ENCODE assay signal across 10 mouse cellular contexts in genomic region chr7:57473811-57474525, GRCm38 (mm10). TPM values are rescaled to one million over a fixed set of nuclear protein-coding genes. Genes with fewer than 3 reads are reported as not detected.
DNase-seq lines count a peak whose midpoint lies in the region; ATAC-seq and TF ChIP-seq lines count a peak whose summit lies in the region.
"Had no signal": no experiment of that assay in that cellular context is flagged by ENCODE, and none has a peak within 500 bp of the region (broad histone marks: within the 10 kb centered on the region; RNA-seq: fewer than 3 reads in every experiment).

No protein-coding gene starts in this region.

- H3K36me3 ChIP-seq in E14TG2a.4 (ENCODE audit: insufficient read depth, low read length) = no peaks in the 10 kb centered on the region
- no peaks in the 10 kb centered on the region for H3K36me3 ChIP-seq in neural tube, embryonic 11.5 days (ENCODE audit: control insufficient read depth, insufficient read depth, low read length)
- no peaks in the 10 kb centered on the region for H3K36me3 ChIP-seq in thymus, adult 2 months (ENCODE audit: control insufficient read depth, insufficient read depth, low read length)
- H3K36me3 ChIP-seq: embryonic facial prominence, embryonic 13.5 days had no signal

- H3K4me2 ChIP-seq in neural tube, embryonic 11.5 days (ENCODE audit: low read depth) = no peak overlapping the region
- H3K4me2 ChIP-seq: embryonic facial prominence, embryonic 13.5 days had no signal

- H3K4me1 ChIP-seq in E14TG2a.4 (replicated peaks; ENCODE audit: low read depth, low read length) = no peaks in the 10 kb centered on the region
- H3K4me1 ChIP-seq in neural tube, embryonic 11.5 days (ENCODE audit: control insufficient read depth, insufficient read depth, low read length) = no peaks in the 10 kb centered on the region
- no peaks in the 10 kb centered on the region for H3K4me1 ChIP-seq in thymus, adult 2 months (replicated peaks; ENCODE audit: control insufficient read depth, insufficient read depth, low read length)
- H3K4me1 ChIP-seq: embryonic facial prominence, embryonic 13.5 days had no signal

- H3K4me3 ChIP-seq in E14TG2a.4 (replicated peaks; ENCODE audit: low read length) = no peak overlapping the region
- H3K4me3 ChIP-seq in neural tube, embryonic 11.5 days (ENCODE audit: low read depth, low read length) = no peak overlapping the region
- H3K4me3 ChIP-seq in thymus, adult 2 months (ENCODE audit: control insufficient read depth, insufficient read depth, low read length) = no peak overlapping the region
- H3K4me3 ChIP-seq: embryonic facial prominence, embryonic 13.5 days had no signal

- peak; percentile 55 for ATAC-seq in neural tube, embryonic 11.5 days (ENCODE audit: insufficient read depth, low FRiP score, low TSS enrichment)

- peak; percentile 58 for DNase-seq in NIH3T3 (ENCODE audit: low read depth)
- DNase-seq in cerebellum, postnatal 36 days = peak; percentile 6 to 13
- DNase-seq in heart, postnatal 4 days = peak; percentile 50
- peak; percentile 62 to 74 for DNase-seq in layer of hippocampus, postnatal 10 days (ENCODE audit: low spot score in 2 of 2)
- peak; percentile 30 for DNase-seq in neural tube, embryonic 11.5 days (ENCODE audit: low spot score)
- DNase-seq in thymus, adult 2 months = no peak
- no peak for DNase-seq in thymus, postnatal 0 days (ENCODE audit: low spot score)

- TF ChIP-seq POLR2A in thymus, adult 2 months (IDR thresholded peaks at IDR 0.05; ENCODE audit: control insufficient read depth, extremely low read depth, insufficient read depth, low read length, poor library complexity) = no peak

- H3K27ac ChIP-seq in neural tube, embryonic 11.5 days (ENCODE audit: low read depth, low read length) = no peak overlapping the region
- no peak overlapping the region for H3K27ac ChIP-seq in thymus, adult 2 months (ENCODE audit: control insufficient read depth, insufficient read depth, low read length)
- H3K27ac ChIP-seq: embryonic facial prominence, embryonic 13.5 days had no signal

- no peaks in the 10 kb centered on the region for H3K9me3 ChIP-seq in E14TG2a.4 (ENCODE audit: low read length)
- H3K9me3 ChIP-seq in neural tube, embryonic 11.5 days (ENCODE audit: control insufficient read depth, low read length) = no peaks in the 10 kb centered on the region
- H3K9me3 ChIP-seq: embryonic facial prominence, embryonic 13.5 days had no signal

- TF ChIP-seq CTCF in E14TG2a.4 (conservative IDR thresholded peaks at IDR 0.05; ENCODE audit: low read length) = peak; percentile 31
- no peak for TF ChIP-seq CTCF in thymus, adult 2 months (IDR thresholded peaks at IDR 0.05; ENCODE audit: borderline replicate concordance, control insufficient read depth, extremely low read depth, insufficient read depth, low read length, poor library complexity)

- 85% methylated on average over 4 of the region's 4 CpGs for WGBS in neural tube, embryonic 11.5 days
- whole genome bisulfite sequencing in thymus, adult 2 months = 81% methylated on average over 4 of the region's 4 CpGs

- H3K9ac ChIP-seq in neural tube, embryonic 11.5 days (ENCODE audit: low read length) = no peak overlapping the region
- H3K9ac ChIP-seq: embryonic facial prominence, embryonic 13.5 days had no signal

- H3K27me3 ChIP-seq in E14TG2a.4 (ENCODE audit: insufficient read depth, low read length) = no peaks in the 10 kb centered on the region
- no peaks in the 10 kb centered on the region for H3K27me3 ChIP-seq in neural tube, embryonic 11.5 days (ENCODE audit: control insufficient read depth, insufficient read depth, low read length)
- H3K27me3 ChIP-seq in thymus, adult 2 months (ENCODE audit: control insufficient read depth, insufficient read depth, low read length) = no peaks in the 10 kb centered on the region
- H3K27me3 ChIP-seq: embryonic facial prominence, embryonic 13.5 days had no signal

RNA-seq across cellular contexts. Expression of gene Gabra5, which starts 35.9 kb away (rescaled TPM):
- total RNA-seq in heart, postnatal 4 days (2021) = not detected
- 100 to 1,000 TPM; 200 to 221 TPM for total RNA-seq in layer of hippocampus, postnatal 10 days (2021)
- 0.64 and 1.4 TPM in 2 replicates for polyA plus RNA-seq in neural tube, embryonic 11.5 days (2014; fragmentation: Nextera tagmentation; extraction: Ambion mirVana)
- 0.08 TPM in 1 of 2 replicates, not detected in the other for polyA plus RNA-seq in thymus, adult 2 months (2012; rRNA removed)
- polyA plus RNA-seq in thymus, postnatal 0 days (2015; fragmentation: Nextera tagmentation; extraction: Ambion mirVana) = 0.10 and 0.13 TPM in 2 replicates
- polyA plus RNA-seq: lung, embryonic 16.5 days had no signal

RNA-seq across cellular contexts. Expression of gene Gabrb3, which starts 54.5 kb away (rescaled TPM):
- total RNA-seq in heart, postnatal 4 days (2021) = 1 to 10 TPM; 1.5 to 2.3 TPM
- 100 to 1,000 TPM; 226 to 259 TPM for total RNA-seq in layer of hippocampus, postnatal 10 days (2021)
- polyA plus RNA-seq in neural tube, embryonic 11.5 days (2014; fragmentation: Nextera tagmentation; extraction: Ambion mirVana) = 12.6 and 14.2 TPM in 2 replicates
- polyA plus RNA-seq in thymus, adult 2 months (2012; rRNA removed) = 0.06 and 0.07 TPM in 2 replicates
- 0.08 and 0.10 TPM in 2 replicates for polyA plus RNA-seq in thymus, postnatal 0 days (2015; fragmentation: Nextera tagmentation; extraction: Ambion mirVana)

Comparison
In these comparisons a context has a peak if more than half of its experiments do, and no peak if none do; other contexts are left out.
1. DNase-seq: peak in NIH3T3 (single experiment), cerebellum, postnatal 36 days (2 of 2), heart, postnatal 4 days (single experiment), layer of hippocampus, postnatal 10 days (2 of 2) and neural tube, embryonic 11.5 days (single experiment); none in thymus, adult 2 months (single experiment) and thymus, postnatal 0 days (single experiment).
2. RNA of gene Gabrb3, which starts 54.5 kb away (polyA plus RNA-seq): 12.6 to 14.2 TPM in neural tube, embryonic 11.5 days; 0.08 to 0.10 TPM in thymus, postnatal 0 days and 0.06 to 0.07 TPM in thymus, adult 2 months; every median in the first group is over 10 times any median in the second.